Mouse (Mus musculus) skeletal muscle tissue, postnatal 0 days (tissue): ENCODE measurements around the gene 1700093K21Rik. TPM values are rescaled to one million over a fixed set of nuclear protein-coding genes. Genes with fewer than 3 reads are reported as not detected.

Experiments
- microRNA-seq, 2 experiments: library from miRNA; unstranded; fragments of <30 nt; microRNA quantifications; one replicate each; pipeline ENCODE4; 2016
- polyA plus RNA-seq: library from polyadenylated mRNA; unstranded; fragments of >200 nt; fragmentation: Nextera tagmentation; extraction: Ambion mirVana; gene quantifications from 2 replicates; pipeline ENCODE4 v1.2.1, GENCODE M21; 2015

1700093K21Rik gene
- polyA plus RNA-seq, result not detected in 2 replicates

DNA sequence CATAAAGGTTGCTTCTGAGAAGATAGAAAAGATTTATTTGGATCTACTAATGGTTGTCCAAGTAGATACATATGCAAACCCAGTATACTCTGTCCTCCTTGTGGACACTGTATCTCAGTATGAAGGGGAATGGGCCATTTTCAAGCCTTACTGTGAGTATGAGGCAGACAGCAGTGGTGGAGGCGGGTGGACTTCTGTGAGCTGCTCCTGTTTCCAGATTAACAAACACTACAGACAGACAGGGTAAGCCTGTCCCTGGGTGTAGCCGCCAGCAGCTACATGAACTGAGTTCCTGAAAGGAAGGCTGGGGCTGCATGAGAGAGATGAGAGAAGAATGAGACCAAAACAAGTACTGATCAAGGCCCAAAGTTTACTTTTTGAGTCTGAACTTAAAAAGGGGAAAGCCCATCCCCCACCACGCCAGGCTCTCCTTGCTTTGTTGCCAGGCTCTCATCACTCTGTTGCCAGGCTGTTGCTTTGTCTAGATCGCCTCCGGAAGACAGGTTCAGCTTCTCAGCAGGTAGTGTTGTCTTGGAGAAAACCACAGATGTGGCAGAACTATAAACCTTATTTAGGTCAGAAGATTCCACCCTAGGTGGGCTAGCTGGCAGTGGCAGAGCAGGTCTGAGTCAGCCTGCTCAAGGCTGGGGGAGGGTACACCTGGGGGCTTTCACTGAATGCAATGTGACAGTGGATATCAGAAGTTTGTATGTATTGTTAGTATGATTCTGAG lies at the start of gene 1700093K21Rik:
Gene 1700093K21Rik (minus strand): TSS at position 683 of the 733 bp plus-strand sequence.

DNA sequence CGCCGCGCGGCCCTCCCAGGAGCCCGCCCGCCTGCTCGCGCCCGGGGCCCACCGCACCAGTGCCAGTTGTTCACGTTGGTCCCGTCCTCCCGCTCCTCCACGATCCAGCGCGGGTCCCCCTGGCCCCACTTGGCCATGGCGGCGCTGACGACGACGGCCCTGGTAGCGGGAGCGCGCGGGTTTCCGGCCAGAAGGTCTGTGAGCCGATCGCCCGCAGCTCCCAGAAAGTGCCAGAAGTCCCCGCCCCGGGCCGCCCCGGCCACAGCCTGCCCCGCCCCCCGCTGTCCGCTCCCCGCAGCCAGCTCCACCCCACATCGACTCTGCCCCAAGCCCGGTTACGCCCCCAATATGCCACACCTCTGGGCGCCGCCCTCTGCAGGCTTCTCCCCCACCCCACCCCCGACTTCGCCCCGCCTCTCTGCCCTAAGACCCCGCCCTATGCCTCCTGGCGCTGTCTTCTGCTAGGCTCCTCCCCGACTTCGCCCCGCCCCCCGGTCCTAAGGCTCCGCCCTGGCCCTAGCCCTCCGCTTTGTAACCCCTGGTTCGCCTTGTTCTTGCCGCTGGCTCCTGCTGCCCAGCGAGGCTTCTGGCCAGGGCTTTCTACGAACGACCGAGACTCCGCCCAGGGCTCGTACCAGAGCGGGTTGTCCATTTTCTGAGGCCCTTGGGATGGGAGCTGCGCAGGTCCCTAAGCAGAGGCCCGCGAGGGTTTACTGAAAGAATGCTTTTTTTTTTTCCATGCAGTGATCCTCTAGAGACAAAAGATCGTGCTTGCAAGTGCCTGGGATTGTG lies 23.0 kb downstream of the 1700093K21Rik start, which contains the start of gene Ahsa2:
Gene Ahsa2 (minus strand): TSS at position 313 of the 792 bp plus-strand sequence.

Small RNA genes lying within 50 kb of the gene (microRNA-seq; reads per million reads assigned to microRNA genes)
- 0 reads per million in 2 experiments for gene Gm47279

Other genes starting within 250 kb of the 1700093K21Rik start
- 9.0 and 12.1 TPM in 2 replicates for gene Usp34, start 214.3 kb downstream of the 1700093K21Rik start, polyA plus RNA-seq
- 29.9 and 34.7 TPM in 2 replicates for gene Ahsa2, start 23.1 kb downstream of the 1700093K21Rik start, polyA plus RNA-seq
- 14.1 and 15.0 TPM in 2 replicates for gene 0610010F05Rik, start 112.5 kb upstream of the 1700093K21Rik start, polyA plus RNA-seq
- 11.2 and 11.3 TPM in 2 replicates for gene Pus10, start 144.5 kb upstream of the 1700093K21Rik start, polyA plus RNA-seq
- 27.3 and 36.0 TPM in 2 replicates for gene Pex13, start 144.8 kb upstream of the 1700093K21Rik start, polyA plus RNA-seq
- gene Rel, start 249.8 kb upstream of the 1700093K21Rik start, polyA plus RNA-seq, result 1.3 and 1.9 TPM in 2 replicates